Mouse (Mus musculus) C2C12 (cell line): ENCODE measurements around the gene Rcbtb2. TPM values are rescaled to one million over a fixed set of nuclear protein-coding genes. Genes with fewer than 3 reads are reported as not detected.

Experiments
- H3K27me3 ChIP-seq: one replicate; pipeline ENCODE4 v1.6.1; 2011; ENCODE audit not compliant: control insufficient read depth, insufficient read depth, insufficient read length
- H3K36me3 ChIP-seq: one replicate; pipeline ENCODE4 v1.6.1; 2011; ENCODE audit not compliant: control insufficient read depth, insufficient read depth
- H3K4me3 ChIP-seq: one replicate; pipeline ENCODE4 v1.5.1; 2011; ENCODE audit warnings: mild to moderate bottlenecking, control low read depth; ENCODE audit not compliant: poor library complexity, insufficient read depth, severe bottlenecking
- H3K79me2 ChIP-seq: one replicate; pipeline ENCODE4 v1.6.1; 2011; ENCODE audit not compliant: control insufficient read depth, insufficient read depth
- H3K79me3 ChIP-seq: one replicate; pipeline ENCODE4 v1.6.1; 2011; ENCODE audit warnings: low read depth, control low read depth
- H3ac ChIP-seq: one replicate; pipeline ENCODE3; 2011; ENCODE audit warnings: low read depth; ENCODE audit not compliant: control insufficient read depth, insufficient read length
- CEBPB ChIP-seq: IDR thresholded peaks from one replicate; pipeline ENCODE4 v1.6.1; 2011; ENCODE audit warnings: low read depth, mild to moderate bottlenecking, control low read depth, moderate library complexity
- CTCF ChIP-seq: IDR thresholded peaks from one replicate; pipeline ENCODE4 v1.5.1; 2011; ENCODE audit not compliant: control insufficient read depth, insufficient read depth, insufficient read length
- FOSL1 ChIP-seq: IDR thresholded peaks from one replicate; pipeline ENCODE4 v1.8.0; 2011; ENCODE audit warnings: mild to moderate bottlenecking, low read length; ENCODE audit not compliant: poor library complexity, insufficient read depth, severe bottlenecking
- MAX ChIP-seq: IDR thresholded peaks from one replicate; pipeline ENCODE4 v1.6.1; 2011; ENCODE audit warnings: mild to moderate bottlenecking, control low read depth
- MYOD1 ChIP-seq: IDR thresholded peaks from one replicate; pipeline ENCODE4 v1.6.1; 2011; ENCODE audit warnings: low read depth; ENCODE audit not compliant: control insufficient read depth, insufficient read length
- MYOG ChIP-seq: IDR thresholded peaks from one replicate; pipeline ENCODE4 v1.6.1; 2011; ENCODE audit not compliant: control insufficient read depth, insufficient read length; ENCODE audit errors: extremely low read depth
- USF1 ChIP-seq: IDR thresholded peaks from one replicate; pipeline ENCODE4 v1.6.1; 2011; ENCODE audit warnings: low read depth, mild to moderate bottlenecking, control low read depth, moderate library complexity
- polyA plus RNA-seq: library from polyadenylated mRNA; unstranded; fragments of >200 nt; fragmentation: generic; extraction: Trizol; gene quantifications from one replicate; pipeline ENCODE4 v1.2.1, GENCODE M21; 2012; ENCODE audit warnings: missing spikeins

The Rcbtb2 gene
- polyA plus RNA-seq, 1 experiment: 16.1 TPM

GRCm38 (mm10) chr14:73186875-73187274 is 64.0 kb downstream of the Rcbtb2 start:
- Histone ChIP-seq H3K27me3 (no peaks in the 10 kb centered on the region), H3ac (no peak overlapping the region), H3K79me3 (no peaks in the 10 kb centered on the region), H3K79me2 (no peaks in the 10 kb centered on the region), H3K36me3 (no peaks in the 10 kb centered on the region), H3K4me3 (no peak overlapping the region)
- no peak for TF ChIP-seq CTCF
- TF ChIP-seq MYOG: no peak
- no peak for TF ChIP-seq MYOD1

GRCm38 (mm10) chr14:73199058-73199457 is 76.2 kb downstream of the Rcbtb2 start:
- H3ac ChIP-seq: no peak overlapping the region
- no peak overlapping the region for H3K4me3 ChIP-seq
- no peaks in the 10 kb centered on the region for H3K27me3 ChIP-seq
- H3K36me3 ChIP-seq: no peaks in the 10 kb centered on the region
- H3K79me2 ChIP-seq: no peaks in the 10 kb centered on the region
- H3K79me3 ChIP-seq: no peaks in the 10 kb centered on the region
- TF ChIP-seq FOSL1 (no peak), USF1 (no peak), MAX (no peak), CTCF (no peak), MYOG (no peak), MYOD1 (no peak)

- no peak overlapping the region for H3K4me3 ChIP-seq
- no peaks in the 10 kb centered on the region for H3K27me3 ChIP-seq
- no peaks in the 10 kb centered on the region for H3K36me3 ChIP-seq
- TF ChIP-seq MYOD1 (no peak), USF1 (no peak)
- H3K79me2 ChIP-seq: no peaks in the 10 kb centered on the region
- no peaks in the 10 kb centered on the region for H3K79me3 ChIP-seq
- H3ac ChIP-seq: no peak overlapping the region
These were observed 78.6 kb downstream of the Rcbtb2 start for GRCm38 (mm10) chr14:73201447-73201846.

GRCm38 (mm10) chr14:73204016-73204415 is 81.2 kb downstream of the Rcbtb2 start:
- TF ChIP-seq MYOD1 (no peak), MYOG (no peak)
- H3K79me2 ChIP-seq: no peaks in the 10 kb centered on the region

GRCm38 (mm10) chr14:73209262-73209661 is 86.4 kb downstream of the Rcbtb2 start:
- H3K27me3 ChIP-seq: no peaks in the 10 kb centered on the region
- H3K79me3 ChIP-seq: no peaks in the 10 kb centered on the region
- H3ac ChIP-seq: no peak overlapping the region
- TF ChIP-seq MYOD1 (no peak), CEBPB (no peak), MYOG (no peak)
- no peak overlapping the region for H3K4me3 ChIP-seq
- H3K79me2 ChIP-seq: no peaks in the 10 kb centered on the region
- H3K36me3 ChIP-seq: peaks cover 5% of the 10 kb centered on the region

More at GRCm38 (mm10) chr14:73204016-73204415, 81.2 kb downstream of the Rcbtb2 start:
- no peaks in the 10 kb centered on the region for H3K36me3 ChIP-seq
- H3K27me3 ChIP-seq: no peaks in the 10 kb centered on the region
- no peak overlapping the region for H3K4me3 ChIP-seq
- H3K79me3 ChIP-seq: no peaks in the 10 kb centered on the region
- no peak overlapping the region for H3ac ChIP-seq

- Histone ChIP-seq H3K36me3 (peaks cover 5% of the 10 kb centered on the region), H3ac (no peak overlapping the region), H3K79me3 (no peaks in the 10 kb centered on the region), H3K4me3 (no peak overlapping the region), H3K27me3 (no peaks in the 10 kb centered on the region), H3K79me2 (no peaks in the 10 kb centered on the region)
- no peak for TF ChIP-seq MYOG
- no peak for TF ChIP-seq MYOD1
These were observed 87.4 kb downstream of the Rcbtb2 start for GRCm38 (mm10) chr14:73210196-73210595.

GRCm38 (mm10) chr14:73211477-73211876 is 88.6 kb downstream of the Rcbtb2 start:
- H3K79me3 ChIP-seq: no peaks in the 10 kb centered on the region
- no peak overlapping the region for H3ac ChIP-seq
- peaks cover 5% of the 10 kb centered on the region for H3K36me3 ChIP-seq
- H3K27me3 ChIP-seq: no peaks in the 10 kb centered on the region
- no peaks in the 10 kb centered on the region for H3K79me2 ChIP-seq
- no peak for TF ChIP-seq MAX
- no peak for TF ChIP-seq FOSL1
- TF ChIP-seq CTCF: no peak
- TF ChIP-seq MYOD1: no peak
- no peak for TF ChIP-seq MYOG
- no peak for TF ChIP-seq USF1
- TF ChIP-seq CEBPB: no peak
- H3K4me3 ChIP-seq: no peak overlapping the region
